In genomic region chr4:124801552-124802308, GRCm38 (mm10) we compare ENCODE assay signal across 8 mouse cellular contexts. TPM values are rescaled to one million over a fixed set of nuclear protein-coding genes. Genes with fewer than 3 reads are reported as not detected.
A peak's percentile ranks its signal among the peaks of the same experiment; 100 is the strongest.
DNase-seq lines count a peak whose midpoint lies in the region; ATAC-seq and TF ChIP-seq lines count a peak whose summit lies in the region.

Mtf1 (plus strand) TSS chr4:124802104.

- ATAC-seq in forebrain, embryonic 16.5 days, result peak; percentile 75
- peak; percentile 86 for ATAC-seq in neural tube, embryonic 14.5 days (ENCODE audit: low read depth)

- peak; percentile 40 for TF ChIP-seq RAD21 in MEL (IDR thresholded peaks at IDR 0.05; ENCODE audit: low read depth, low read length)

- H3K9me3 ChIP-seq in MEL (replicated peaks; ENCODE audit: insufficient read depth, low read length), result no peaks in the 10 kb centered on the region
- no peaks in the 10 kb centered on the region for H3K9me3 ChIP-seq in forebrain, embryonic 16.5 days (ENCODE audit: control insufficient read depth, low read length)
- H3K9me3 ChIP-seq in neural tube, embryonic 14.5 days (ENCODE audit: control insufficient read depth, low read length), result no peaks in the 10 kb centered on the region

- peak within 1 kb of the TSS; percentile 82 to 85 for H3K4me3 ChIP-seq in MEL (ENCODE audit: control insufficient read depth in 1 of 2, insufficient read depth in 1 of 2, low read depth in 2 of 2, low read length in 2 of 2)
- peak within 1 kb of the TSS; percentile 77 for H3K4me3 ChIP-seq in forebrain, embryonic 16.5 days (replicated peaks; ENCODE audit: low read length)
- peak within 1 kb of the TSS; percentile 82 for H3K4me3 ChIP-seq in neural tube, embryonic 14.5 days (ENCODE audit: low read depth, low read length)
- H3K4me3 ChIP-seq in testis, adult 2 months (ENCODE audit: control insufficient read depth, low read depth, low read length), result peak within 1 kb of the TSS; percentile 92

- intact Hi-C loops in heart, postnatal 36 days (cut with DNase I), result loop anchor here (1.0 kb wide), 2 partner anchors 46 to 87 kb away; partner anchors contain the start of gene Sf3a3

- H3K79me2 ChIP-seq in MEL (ENCODE audit: control insufficient read depth, insufficient read depth, low read length, poor library complexity), result peaks cover 38% of the 10 kb centered on the region

- peak; percentile 95 for DNase-seq in MEL (ENCODE audit: low read depth, low spot score)
- peak; percentile 91 to 94 for DNase-seq in cerebellum, adult 18-20 months
- DNase-seq in heart, postnatal 36 days, result peak; percentile 85 to 91
- peak; percentile 64 to 92 for DNase-seq in layer of hippocampus, adult 18-20 months (ENCODE audit: low spot score in 2 of 2)
- peak; percentile 81 to 85 for DNase-seq in lung, adult 18-20 months

- WGBS in forebrain, embryonic 16.5 days, result 3% methylated on average over 21 of the region's 21 CpGs
- 2% methylated on average over 21 of the region's 21 CpGs for WGBS in neural tube, embryonic 14.5 days

- H3K27me3 ChIP-seq in MEL (ENCODE audit: control insufficient read depth in 1 of 2, insufficient read depth in 2 of 2, low read length in 2 of 2), result no peaks in the 10 kb centered on the region
- no peaks in the 10 kb centered on the region for H3K27me3 ChIP-seq in forebrain, embryonic 16.5 days (replicated peaks; ENCODE audit: control insufficient read depth, insufficient read depth, low read length)
- no peaks in the 10 kb centered on the region for H3K27me3 ChIP-seq in neural tube, embryonic 14.5 days (ENCODE audit: control insufficient read depth, insufficient read depth, low read length)
- H3K27me3 ChIP-seq in testis, adult 2 months (ENCODE audit: control insufficient read depth, insufficient read depth, low read length), result no peaks in the 10 kb centered on the region

- H3K36me3 ChIP-seq in MEL (ENCODE audit: control insufficient read depth in 1 of 2, insufficient read depth in 2 of 2, low read length in 2 of 2), result peaks cover 15 to 27% of the 10 kb centered on the region in 2 experiments; a peak in 3 of 4 replicates
- H3K36me3 ChIP-seq in forebrain, embryonic 16.5 days (ENCODE audit: control insufficient read depth, insufficient read depth), result peaks cover 11% of the 10 kb centered on the region; the same call in 1 of the 2 replicates
- peaks cover 23% of the 10 kb centered on the region for H3K36me3 ChIP-seq in neural tube, embryonic 14.5 days (ENCODE audit: control insufficient read depth, insufficient read depth, low read length)
- peaks cover 4% of the 10 kb centered on the region for H3K36me3 ChIP-seq in testis, adult 2 months (ENCODE audit: control insufficient read depth, insufficient read depth, low read length)

- peak within 1 kb of the TSS; percentile 85 for H3K9ac ChIP-seq in MEL (ENCODE audit: control insufficient read depth, low read depth, low read length, poor library complexity, severe bottlenecking)
- peak within 1 kb of the TSS; percentile 78 for H3K9ac ChIP-seq in forebrain, embryonic 16.5 days (replicated peaks; ENCODE audit: low read depth, low read length)
- H3K9ac ChIP-seq in neural tube, embryonic 14.5 days (replicated peaks; ENCODE audit: low read depth, low read length), result peak within 1 kb of the TSS; percentile 76

- peak within 1 kb of the TSS; percentile 95 for H3K4me2 ChIP-seq in forebrain, embryonic 16.5 days (ENCODE audit: low read length)
- peak within 1 kb of the TSS; percentile 85 for H3K4me2 ChIP-seq in neural tube, embryonic 14.5 days (ENCODE audit: low read depth, low read length)

- TF ChIP-seq CTCF in MEL (IDR thresholded peaks at IDR 0.05 in 2 of 3, conservative IDR thresholded peaks at IDR 0.05 in 1 of 3; ENCODE audit: control insufficient read depth in 1 of 3, insufficient read depth in 1 of 3, low read depth in 2 of 3, low read length in 3 of 3, poor library complexity in 1 of 3, severe bottlenecking in 1 of 3), result peak; percentile 77 to 89 (median 82)
- TF ChIP-seq CTCF in testis, adult 2 months (IDR thresholded peaks at IDR 0.05; ENCODE audit: control insufficient read depth, insufficient read depth, insufficient replicate concordance, low read depth, low read length), result peak; percentile 57; the same call in 1 of the 2 replicates

- no peak; a peak in 1 of 4 replicates for TF ChIP-seq EP300 in MEL (IDR thresholded peaks at IDR 0.05; ENCODE audit: low read depth in 1 of 2, low read length in 2 of 2)

- peak within 1 kb of the TSS; percentile 97 for H3K27ac ChIP-seq in MEL (ENCODE audit: control insufficient read depth, low read depth, low read length)
- H3K27ac ChIP-seq in forebrain, embryonic 16.5 days (ENCODE audit: low read length), result peak within 1 kb of the TSS; percentile 93
- peak within 1 kb of the TSS; percentile 91 for H3K27ac ChIP-seq in neural tube, embryonic 14.5 days (ENCODE audit: low read depth, low read length)
- peak within 1 kb of the TSS; percentile 95 for H3K27ac ChIP-seq in testis, adult 2 months (ENCODE audit: control insufficient read depth, insufficient read depth, low read depth, low read length)

- no peak for TF ChIP-seq POLR2A in MEL (IDR thresholded peaks at IDR 0.05; ENCODE audit: control insufficient read depth in 1 of 2, insufficient read depth in 1 of 2, low read depth in 1 of 2, low read length in 2 of 2, poor library complexity in 1 of 2)
- no peak for TF ChIP-seq POLR2A in testis, adult 2 months (IDR thresholded peaks at IDR 0.05; ENCODE audit: control insufficient read depth, low read depth, low read length)

- H3K4me1 ChIP-seq in MEL (ENCODE audit: control insufficient read depth in 1 of 2, insufficient read depth in 2 of 2, low read length in 2 of 2), result peaks cover 2 to 25% of the 10 kb centered on the region in 2 experiments; a peak in 2 of 4 replicates
- H3K4me1 ChIP-seq in forebrain, embryonic 16.5 days (replicated peaks; ENCODE audit: control insufficient read depth, insufficient read depth, low read length), result peaks cover 8% of the 10 kb centered on the region
- peaks cover 10% of the 10 kb centered on the region; the same call in 1 of the 2 replicates for H3K4me1 ChIP-seq in neural tube, embryonic 14.5 days (ENCODE audit: control insufficient read depth, insufficient read depth, low read length)
- H3K4me1 ChIP-seq in testis, adult 2 months (ENCODE audit: control insufficient read depth, insufficient read depth, low read length), result peaks cover 2% of the 10 kb centered on the region; the same call in 1 of the 2 replicates

TF ChIP-seq in MEL, 35 proteins besides CTCF, POLR2A, EP300 and RAD21:
- TF ChIP-seq USF1 (IDR thresholded peaks at IDR 0.05; ENCODE audit: low read depth, low read length) (no peak), ZKSCAN1 (IDR thresholded peaks at IDR 0.05; ENCODE audit: low read depth, low read length) (0 out of 2 replicates have a peak, but pooled peaks have one; percentile 48), MYC (IDR thresholded peaks at IDR 0.05; ENCODE audit: low read depth, low read length) (peak; percentile 69; the same call in 1 of the 2 replicates), POLR2AphosphoS5 (IDR thresholded peaks at IDR 0.05; ENCODE audit: borderline replicate concordance, low read depth, low read length) (no peak; the same call in 1 of the 2 replicates), SMC3 (IDR thresholded peaks at IDR 0.05; ENCODE audit: low read depth, low read length) (peak; percentile 66), ELF1 (IDR thresholded peaks at IDR 0.05; ENCODE audit: low read depth, low read length) (0 out of 2 replicates have a peak, but pooled peaks have one; percentile 19), E2F4 (IDR thresholded peaks at IDR 0.05; ENCODE audit: borderline replicate concordance, low read depth, low read length) (peak; percentile 56; the same call in 1 of the 2 replicates), ZC3H11A (IDR thresholded peaks at IDR 0.05; ENCODE audit: low read depth, low read length) (peak; percentile 38), MAX (IDR thresholded peaks at IDR 0.05; ENCODE audit: low read length) (peak; percentile 10; the same call in 1 of the 2 replicates), SIN3A (IDR thresholded peaks at IDR 0.05; ENCODE audit: low read length) (peak; percentile 61; the same call in 1 of the 2 replicates), BHLHE40 (IDR thresholded peaks at IDR 0.05; ENCODE audit: borderline replicate concordance, low read depth, low read length) (peak; percentile 37; the same call in 1 of the 2 replicates), TCF12 (IDR thresholded peaks at IDR 0.05; ENCODE audit: low read depth, low read length) (no peak)

RNA-seq across cellular contexts. Expression of gene Mtf1, which starts in this region (rescaled TPM):
- 15.5 and 17.8 TPM in 2 replicates for total RNA-seq in MEL (2012; rRNA removed)
- 10 to 100 TPM; 28.9 to 37.8 TPM for polyA plus RNA-seq in MEL (2012; ENCODE audit: insufficient read depth in 1 of 2, insufficient read length in 2 of 2, low read depth in 1 of 2, low replicate concordance in 2 of 2, missing spikeins in 1 of 2)
- polyA plus RNA-seq in forebrain, embryonic 16.5 days (2015; fragmentation: Nextera tagmentation; extraction: Ambion mirVana), result 12.1 and 14.9 TPM in 2 replicates
- total RNA-seq in heart, postnatal 36 days (2021), result 10 to 100 TPM; 14.8 to 14.9 TPM
- total RNA-seq in layer of hippocampus, adult 18-20 months (2021), result 10 to 100 TPM; 26.0 to 29.3 TPM
- 10.2 and 11.9 TPM in 2 replicates for polyA plus RNA-seq in neural tube, embryonic 14.5 days (2014; fragmentation: Nextera tagmentation; extraction: Ambion mirVana)
- 61.0 and 64.0 TPM in 2 replicates for polyA plus RNA-seq in testis, adult 2 months (2012; rRNA removed)

Comparison
In these comparisons a context has a peak if more than half of its experiments do, and no peak if none do; other contexts are left out.
1. Peak in every context shown above with its lines: DNase-seq, ATAC-seq, H3K4me3 ChIP-seq and H3K27ac ChIP-seq.